Mouse (Mus musculus) CH12.LX (cell line): ENCODE measurements around the gene Hps1. TPM values are rescaled to one million over a fixed set of nuclear protein-coding genes. Genes with fewer than 3 reads are reported as not detected.

Experiments used
- DNase-seq: peaks from one replicate; pipeline ENCODE4 v3.0.0-alpha.2; 2013; ENCODE audit errors: extremely low read depth
- H3K27ac ChIP-seq: 2 replicates; pipeline ENCODE4 v1.5.1; 2012; ENCODE audit warnings: low read depth, mild to moderate bottlenecking, control low read depth, moderate library complexity; ENCODE audit not compliant: insufficient read depth
- H3K27me3 ChIP-seq: replicated peaks from 2 replicates; pipeline ENCODE3; 2012; ENCODE audit warnings: inconsistent platforms
- H3K36me3 ChIP-seq, 2 experiments: replicated peaks in 1 of 2; 2 replicates each; pipeline versions ENCODE3 to v1.6.1; 2012; ENCODE audit warnings: inconsistent platforms in 1 of 2, low read length in 1 of 2, mild to moderate bottlenecking in 1 of 2, mixed read lengths in 1 of 2, moderate library complexity in 1 of 2; ENCODE audit not compliant: control insufficient read depth in 1 of 2, insufficient read depth in 1 of 2
- H3K4me1 ChIP-seq, 2 experiments: 2 replicates each; pipeline ENCODE4 v1.6.1; 2012; ENCODE audit warnings: inconsistent platforms in 1 of 2, moderate library complexity in 1 of 2; ENCODE audit not compliant: insufficient read depth in 2 of 2, control insufficient read depth in 1 of 2
- H3K4me2 ChIP-seq: 2 replicates; pipeline ENCODE4 v1.6.1; 2012; ENCODE audit warnings: low read depth, mild to moderate bottlenecking, control low read depth; ENCODE audit not compliant: poor library complexity, insufficient read depth, severe bottlenecking
- H3K4me3 ChIP-seq, 3 experiments: fragments of 150-350 bp in 1 of 3; sonication (generic) in 1 of 3; replicated peaks in 1 of 3; 2 replicates each; pipeline versions ENCODE3 to v1.5.1; 2011 to 2012; ENCODE audit warnings: low read depth in 2 of 3, low read length in 2 of 3, mild to moderate bottlenecking in 2 of 3, moderate library complexity in 2 of 3, control low read depth in 1 of 3, improper control_type of control experiment in 1 of 3, inconsistent platforms in 1 of 3, mixed read lengths in 1 of 3; ENCODE audit not compliant: poor library complexity in 1 of 3
- H3K79me2 ChIP-seq: replicated peaks from 2 replicates; pipeline ENCODE4 v1.6.1; 2012; ENCODE audit warnings: mild to moderate bottlenecking, moderate library complexity; ENCODE audit not compliant: control insufficient read depth, poor library complexity, insufficient read depth, severe bottlenecking; ENCODE audit errors: extremely low read depth
- H3K9ac ChIP-seq: 2 replicates; pipeline ENCODE4 v1.6.1; 2012; ENCODE audit warnings: low read depth, mild to moderate bottlenecking, control low read depth, moderate library complexity; ENCODE audit not compliant: insufficient read depth
- H3K9me3 ChIP-seq: replicated peaks from 2 replicates; pipeline ENCODE3; 2012; ENCODE audit warnings: low read length, inconsistent platforms, mixed read lengths
- CHD2 ChIP-seq: IDR thresholded peaks from 2 replicates; pipeline ENCODE4 v1.6.1; 2011; ENCODE audit warnings: low read length, improper control_type of control experiment
- CTCF ChIP-seq, 2 experiments: IDR thresholded peaks in 1 of 2; conservative IDR thresholded peaks in 1 of 2; 2 replicates each; pipeline ENCODE4 v1.5.1; 2011 to 2012; ENCODE audit warnings: low read depth in 2 of 2, low read length in 2 of 2, improper control_type of control experiment in 1 of 2, inconsistent platforms in 1 of 2, mild to moderate bottlenecking in 1 of 2, moderate library complexity in 1 of 2
- E2F4 ChIP-seq: IDR thresholded peaks from 2 replicates; pipeline ENCODE4 v1.6.1; 2011; ENCODE audit warnings: low read depth, low read length, improper control_type of control experiment; ENCODE audit not compliant: insufficient replicate concordance
- ELF1 ChIP-seq: IDR thresholded peaks from 2 replicates; pipeline ENCODE4 v1.6.1; 2014; ENCODE audit warnings: low read depth, mild to moderate bottlenecking, inconsistent platforms, low read length, improper control_type of control experiment
- ETS1 ChIP-seq: conservative IDR thresholded peaks from 2 replicates; pipeline ENCODE4 v1.6.1; 2012; ENCODE audit warnings: low read depth, mild to moderate bottlenecking, inconsistent platforms, low read length, improper control_type of control experiment, moderate library complexity
- GABPA ChIP-seq: IDR thresholded peaks from 2 replicates; pipeline ENCODE4 v1.6.1; 2012; ENCODE audit warnings: low read depth, low read length, improper control_type of control experiment, inconsistent platforms; ENCODE audit not compliant: insufficient replicate concordance
- HCFC1 ChIP-seq: IDR thresholded peaks from 2 replicates; pipeline ENCODE4 v1.6.1; 2012; ENCODE audit warnings: low read depth, mild to moderate bottlenecking, inconsistent platforms, low read length, improper control_type of control experiment
- IRF4 ChIP-seq: IDR thresholded peaks from 2 replicates; pipeline ENCODE4 v1.6.1; 2014; ENCODE audit warnings: low read depth, mild to moderate bottlenecking, inconsistent platforms, low read length, improper control_type of control experiment
- JUN ChIP-seq: IDR thresholded peaks from 2 replicates; pipeline ENCODE4 v1.6.1; 2011; ENCODE audit warnings: low read depth, mild to moderate bottlenecking, low read length, improper control_type of control experiment, moderate library complexity; ENCODE audit not compliant: insufficient read depth
- JUND ChIP-seq: conservative IDR thresholded peaks from 2 replicates; pipeline ENCODE4 v1.6.1; 2011; ENCODE audit warnings: low read depth, low read length, improper control_type of control experiment
- KAT2A ChIP-seq: IDR thresholded peaks from 2 replicates; pipeline ENCODE4 v1.6.1; 2012; ENCODE audit warnings: low read length, improper control_type of control experiment, inconsistent platforms; ENCODE audit not compliant: insufficient replicate concordance
- MAFK ChIP-seq: IDR thresholded peaks from 2 replicates; pipeline ENCODE4 v1.6.1; 2011; ENCODE audit warnings: low read length, improper control_type of control experiment; ENCODE audit not compliant: insufficient replicate concordance
- MAX ChIP-seq: IDR thresholded peaks from 2 replicates; pipeline ENCODE4 v1.6.1; 2011; ENCODE audit warnings: low read length, improper control_type of control experiment
- NRF1 ChIP-seq: IDR thresholded peaks from 2 replicates; pipeline ENCODE4 v1.6.1; 2014; ENCODE audit warnings: low read depth, mild to moderate bottlenecking, inconsistent platforms, low read length, improper control_type of control experiment, moderate library complexity
- POLR2A ChIP-seq: IDR thresholded peaks from 2 replicates; pipeline ENCODE4 v1.6.1; 2011; ENCODE audit warnings: low read depth, mild to moderate bottlenecking, improper control_type of control experiment, low read length
- RCOR1 ChIP-seq: conservative IDR thresholded peaks from 2 replicates; pipeline ENCODE4 v1.6.1; 2012; ENCODE audit warnings: low read depth, mild to moderate bottlenecking, inconsistent platforms, low read length, improper control_type of control experiment
- SIN3A ChIP-seq: IDR thresholded peaks from 2 replicates; pipeline ENCODE4 v1.6.1; 2012; ENCODE audit warnings: low read length, improper control_type of control experiment, inconsistent platforms
- TBP ChIP-seq: conservative IDR thresholded peaks from 2 replicates; pipeline ENCODE4 v1.6.1; 2011; ENCODE audit warnings: low read depth, low read length, improper control_type of control experiment
- TCF12 ChIP-seq: IDR thresholded peaks from 2 replicates; pipeline ENCODE4 v1.6.1; 2014; ENCODE audit warnings: low read depth, mild to moderate bottlenecking, inconsistent platforms, low read length, improper control_type of control experiment
- dilution Hi-C: fragments of 300-500 bp; cut with MboI; formaldehyde crosslinking; loops from 2 replicates; pipeline ENCODE4 v1.14.3; 2020; ENCODE audit warnings: low sequenced_read_pairs; ENCODE audit not compliant: extremely low pct_unique_long_range_greater_than_20kb, extremely low pct_ligation_motif_present
- in situ Hi-C: fragments of 300-500 bp; cut with MboI; formaldehyde crosslinking; loops from 3 replicates; pipeline ENCODE4 v1.14.3; 2019; ENCODE audit warnings: low sequenced_read_pairs, low pct_ligation_motif_present, low pct_unique_long_range_greater_than_20kb, mixed read lengths
- polyA plus RNA-seq: library from polyadenylated mRNA; unstranded; fragments of >175 nt; gene quantifications from 2 replicates; pipeline ENCODE4 v1.2.1, GENCODE M21; 2012; ENCODE audit warnings: low read depth; ENCODE audit not compliant: insufficient read length
- total RNA-seq, 2 experiments: library from RNA; depleted of rRNA; stranded (reverse); fragments of 300-350 nt in 1 of 2; fragments of >200 nt in 1 of 2; gene quantifications; 2 replicates each; pipeline ENCODE4 v1.2.3; 2012 to 2014

The Hps1 gene
- total and polyA plus RNA-seq, 3 experiments, result 17.7 to 29.7 (median 21.4) TPM

DNA sequence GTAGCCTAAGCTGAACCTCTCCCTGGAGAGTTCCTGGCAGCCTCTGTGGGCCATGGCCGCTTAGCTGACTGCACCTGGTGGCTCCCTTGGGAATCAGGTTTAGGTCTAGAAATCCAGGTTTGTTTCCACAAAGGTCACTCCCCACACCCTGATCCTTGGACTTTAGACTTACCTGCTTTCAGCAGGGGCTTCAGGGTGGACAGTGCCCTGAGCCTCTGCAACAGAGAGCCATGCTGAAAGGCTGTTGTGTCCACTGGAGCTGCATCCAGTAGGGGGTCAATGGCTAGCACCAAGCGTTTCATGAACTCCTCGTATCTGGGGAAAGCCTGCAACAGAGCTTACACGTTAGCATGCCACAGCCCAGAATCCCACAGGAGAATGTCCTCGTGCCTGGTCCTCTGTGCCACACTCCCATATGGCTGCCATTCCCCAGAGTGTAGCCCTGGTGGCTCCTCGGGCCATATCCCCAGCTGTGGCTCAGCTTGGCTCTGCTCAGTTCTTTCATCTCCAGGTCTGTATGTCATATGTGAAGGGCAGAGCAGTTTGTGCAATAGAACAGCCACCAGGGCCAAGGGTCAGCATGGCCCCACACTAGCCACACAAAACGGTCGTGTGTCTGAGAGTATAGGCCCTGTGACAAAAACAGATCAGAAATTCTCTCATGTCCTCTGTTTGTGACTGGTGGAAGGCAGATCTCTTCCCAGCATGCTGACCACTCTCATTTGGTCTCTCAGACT, 39.4 kb downstream of the Hps1 start:
- Histone ChIP-seq H3K9ac (no peak overlapping the region), H3K27me3 (peaks cover 2% of the 10 kb centered on the region), H3K4me1 (peaks cover 0 to 20% of the 10 kb centered on the region in 2 experiments; a peak in 2 of 4 replicates), H3K4me2 (no peak overlapping the region), H3K36me3 (no peaks in the 10 kb centered on the region), H3K27ac (no peak overlapping the region), H3K79me2 (no peaks in the 10 kb centered on the region), H3K9me3 (no peaks in the 10 kb centered on the region), H3K4me3 (no peak overlapping the region)
- TF ChIP-seq GABPA (no peak), SIN3A (no peak), ETS1 (no peak), TCF12 (no peak), E2F4 (no peak), ELF1 (no peak), NRF1 (no peak), JUN (no peak), CTCF (conservative IDR thresholded peaks at IDR 0.05 in 1 of 2, IDR thresholded peaks at IDR 0.05 in 1 of 2; ENCODE audit: low read depth in 2 of 2, low read length in 2 of 2) (no peak), KAT2A (no peak), TBP (no peak), MAFK (no peak), MAX (no peak)
- DNase-seq, result no peak
- dilution Hi-C loops, result no loop called here
- in situ Hi-C loops, result no loop called here

DNA sequence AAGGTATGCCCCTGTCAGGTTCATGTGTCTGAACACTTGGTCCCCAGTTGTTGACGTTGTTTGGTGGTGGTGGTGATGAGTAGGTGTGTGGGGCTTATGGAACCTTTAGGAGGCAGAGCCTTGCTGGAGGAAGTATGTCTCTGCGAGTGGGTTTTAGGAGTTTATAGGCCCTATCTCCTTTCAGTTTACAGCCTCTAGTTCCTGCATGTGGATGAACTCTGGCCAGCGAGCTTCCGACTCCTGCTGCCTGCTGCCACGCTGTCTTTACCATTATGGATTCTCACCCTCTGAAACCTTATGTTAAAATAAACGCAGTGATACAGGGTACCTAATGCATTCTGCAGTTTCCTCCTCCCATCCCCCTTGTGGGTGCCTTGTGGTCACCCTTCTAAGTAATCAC, 40.0 kb downstream of the Hps1 start:
- H3K36me3 ChIP-seq, result no peaks in the 10 kb centered on the region
- H3K4me1 ChIP-seq, result peaks cover 0 to 18% of the 10 kb centered on the region in 2 experiments; a peak in 2 of 4 replicates
- H3K9me3 ChIP-seq, result no peaks in the 10 kb centered on the region
- no peak overlapping the region for H3K4me3 ChIP-seq
- dilution Hi-C loops, result no loop called here
- no peak for DNase-seq
- H3K4me2 ChIP-seq, result no peak overlapping the region
- TF ChIP-seq RCOR1, result no peak
- TF ChIP-seq HCFC1, result no peak
- TF ChIP-seq CHD2, result no peak
- no peak for TF ChIP-seq E2F4
- TF ChIP-seq SIN3A, result no peak
- no peak for TF ChIP-seq IRF4
- no peak for TF ChIP-seq JUND
- TF ChIP-seq POLR2A, result no peak
- TF ChIP-seq CTCF (conservative IDR thresholded peaks at IDR 0.05 in 1 of 2, IDR thresholded peaks at IDR 0.05 in 1 of 2; ENCODE audit: low read depth in 2 of 2, low read length in 2 of 2), result no peak
- no peak for TF ChIP-seq TBP
- TF ChIP-seq, all 38 proteins: peak for 0
- H3K27ac ChIP-seq, result no peak overlapping the region
- H3K79me2 ChIP-seq, result no peaks in the 10 kb centered on the region
- H3K9ac ChIP-seq, result no peak overlapping the region
- H3K27me3 ChIP-seq, result peaks cover 2% of the 10 kb centered on the region
- in situ Hi-C loops, result no loop called here
